In the genomic region with DNA sequence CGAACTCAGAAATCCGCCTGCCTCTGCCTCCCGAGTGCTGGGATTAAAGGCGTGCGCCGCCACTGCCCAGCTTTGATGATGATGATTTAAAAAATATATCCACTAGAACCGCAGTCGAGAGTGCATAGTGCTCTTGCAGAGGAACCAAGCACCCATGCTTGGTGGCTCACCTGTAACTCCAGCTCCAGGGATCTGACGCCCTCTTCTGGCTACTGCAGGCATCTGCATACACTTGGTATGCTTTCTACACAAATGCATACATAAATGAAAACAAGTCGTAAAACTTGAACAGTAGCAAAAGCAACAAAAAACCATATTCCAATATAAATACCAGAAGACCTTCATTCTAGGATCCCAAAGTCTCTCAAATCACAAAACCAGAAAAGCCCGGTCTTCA, we compare ENCODE assay signal across 19 mouse cellular contexts. TPM values are rescaled to one million over a fixed set of nuclear protein-coding genes. Genes with fewer than 3 reads are reported as not detected.
DNase-seq lines count a peak whose midpoint lies in the region; TF ChIP-seq lines count a peak whose summit lies in the region.
"Had no signal": no experiment of that assay in that cellular context is flagged by ENCODE, and none has a peak within 500 bp of the region (broad histone marks: within the 10 kb centered on the region; RNA-seq: fewer than 3 reads in every experiment).

No protein-coding gene starts in this region.

- no peak overlapping the region for H3K4me3 ChIP-seq in cerebellum, adult 2 months (replicated peaks; ENCODE audit: insufficient read depth, low read depth, low read length)
- H3K4me3 ChIP-seq in thymus, adult 2 months (ENCODE audit: control insufficient read depth, insufficient read depth, low read length) = no peak overlapping the region
- H3K4me3 ChIP-seq: midbrain, embryonic 12.5 days; neural tube, embryonic 12.5 days had no signal

- no peak for DNase-seq in cerebellum, adult 2 months
- no peak for DNase-seq in cerebellum, adult 9-10 months
- no peak for DNase-seq in thymus, adult 2 months
- DNase-seq in thymus, postnatal 36 days = no peak
- peak; percentile 58 for DNase-seq in ZHBTc4 (ENCODE audit: low read depth, low spot score)
- DNase-seq in gastrocnemius, postnatal 25 days = no peak
- DNase-seq in kidney, adult 18-20 months = no peak
- no peak for DNase-seq in spleen, adult 18-20 months

- peak; percentile 36; the same call in 1 of the 2 replicates for TF ChIP-seq CTCF in cerebellum, adult 2 months (IDR thresholded peaks at IDR 0.05; ENCODE audit: borderline replicate concordance, insufficient read depth, low read depth, low read length)
- 0 out of 2 replicates have a peak, but pooled peaks have one; percentile 13 for TF ChIP-seq CTCF in thymus, adult 2 months (IDR thresholded peaks at IDR 0.05; ENCODE audit: borderline replicate concordance, control insufficient read depth, extremely low read depth, insufficient read depth, low read length, poor library complexity)

- WGBS in cerebellum, adult 2 months = 72% methylated on average over 11 of the region's 11 CpGs
- 76% methylated on average over 11 of the region's 11 CpGs for WGBS in thymus, adult 2 months

- H3K27ac ChIP-seq in cerebellum, adult 2 months (ENCODE audit: insufficient read depth, low read length) = no peak overlapping the region
- H3K27ac ChIP-seq in thymus, adult 2 months (ENCODE audit: control insufficient read depth, insufficient read depth, low read length) = no peak overlapping the region
- H3K27ac ChIP-seq: midbrain, embryonic 12.5 days; neural tube, embryonic 12.5 days had no signal

- no peaks in the 10 kb centered on the region for H3K4me1 ChIP-seq in cerebellum, adult 2 months (ENCODE audit: control insufficient read depth, insufficient read depth, low read length)
- H3K4me1 ChIP-seq in thymus, adult 2 months (replicated peaks; ENCODE audit: control insufficient read depth, insufficient read depth, low read length) = peaks cover 4% of the 10 kb centered on the region
- H3K4me1 ChIP-seq: heart, embryonic 12.5 days; midbrain, embryonic 12.5 days; neural tube, embryonic 12.5 days had no signal

- no peaks in the 10 kb centered on the region for H3K27me3 ChIP-seq in cerebellum, adult 2 months (ENCODE audit: control insufficient read depth, insufficient read depth, low read length)
- no peaks in the 10 kb centered on the region for H3K27me3 ChIP-seq in thymus, adult 2 months (ENCODE audit: control insufficient read depth, insufficient read depth, low read length)
- H3K27me3 ChIP-seq: embryonic facial prominence, embryonic 15.5 days; heart, embryonic 12.5 days; neural tube, embryonic 12.5 days had no signal

- H3K36me3 ChIP-seq in thymus, adult 2 months (ENCODE audit: control insufficient read depth, insufficient read depth, low read length) = no peaks in the 10 kb centered on the region
- H3K36me3 ChIP-seq: embryonic facial prominence, embryonic 15.5 days; heart, embryonic 12.5 days; midbrain, embryonic 12.5 days; neural tube, embryonic 12.5 days had no signal

- no peak for TF ChIP-seq POLR2A in cerebellum, adult 2 months (IDR thresholded peaks at IDR 0.05; ENCODE audit: borderline replicate concordance, insufficient read depth, low read length)
- TF ChIP-seq POLR2A in thymus, adult 2 months (IDR thresholded peaks at IDR 0.05; ENCODE audit: control insufficient read depth, extremely low read depth, insufficient read depth, low read length, poor library complexity) = no peak

RNA-seq across cellular contexts. Expression of a gene that starts 31.3 kb away (rescaled TPM):
- polyA plus RNA-seq in cerebellum, adult 2 months (2012; rRNA removed) = 1.9 and 3.1 TPM in 2 replicates
- 0.32 TPM in 1 of 2 replicates, not detected in the other for polyA plus RNA-seq in thymus, adult 2 months (2012; rRNA removed)
- total RNA-seq in gastrocnemius, postnatal 25 days (2021) = not detected
- total RNA-seq: gastrocnemius, adult 2 months; hematopoietic stem cell, adult 5-6 weeks had no signal
- polyA plus RNA-seq: activated CD4-positive, CD25-positive, alpha-beta regulatory T cell, adult 4 months; embryonic facial prominence, embryonic 15.5 days; forebrain, embryonic 14.5 days; heart, embryonic 12.5 days; intestine, embryonic 14.5 days; limb, embryonic 11.5 days; lung, embryonic 16.5 days; midbrain, embryonic 12.5 days had no signal

RNA-seq across cellular contexts. Expression of a gene that starts 51.2 kb away (rescaled TPM):
- polyA plus RNA-seq in cerebellum, adult 2 months (2012; rRNA removed) = 0.64 and 0.67 TPM in 2 replicates
- 13.4 and 13.5 TPM in 2 replicates for polyA plus RNA-seq in thymus, adult 2 months (2012; rRNA removed)
- under 1 TPM in 1 of 2 experiments, not detected in 1; 0.18 TPM for total RNA-seq in gastrocnemius, postnatal 25 days (2021)
- total RNA-seq: hematopoietic stem cell, adult 5-6 weeks had no signal

RNA-seq across cellular contexts. Expression of a gene that starts 51.3 kb away (rescaled TPM):
- polyA plus RNA-seq in cerebellum, adult 2 months (2012; rRNA removed) = 362 and 384 TPM in 2 replicates
- 128 and 138 TPM in 2 replicates for polyA plus RNA-seq in thymus, adult 2 months (2012; rRNA removed)
- 100 to 1,000 TPM; 669 to 811 TPM for total RNA-seq in gastrocnemius, postnatal 25 days (2021)
